Mouse (Mus musculus): ENCODE data around the gene Slc25a48. TPM values are rescaled to one million over a fixed set of nuclear protein-coding genes. Genes with fewer than 3 reads are reported as not detected.
A peak's percentile ranks its signal among the peaks of the same experiment; 100 is the strongest.

Slc25a48 gene
- polyA plus RNA-seq, 1 experiment from 2014 or later = 0.13 TPM

GRCm38 (mm10) chr13:56478027-56478426, 39.9 kb downstream of the Slc25a48 start:
- no peaks in the 10 kb centered on the region for H3K36me3 ChIP-seq (ENCODE audit: control insufficient read depth, insufficient read depth, low read length)
- TF ChIP-seq EP300 (optimal IDR thresholded peaks at IDR 0.05) (no peak), CTCF (IDR thresholded peaks at IDR 0.05; ENCODE audit: low read depth) (peak; percentile 41; the same call in 1 of the 2 replicates)
- ATAC-seq (ENCODE audit: low FRiP score, low TSS enrichment) (no peak), DNase-seq (ENCODE audit: low spot score) (peak; percentile 12)
- H3K27me3 ChIP-seq (ENCODE audit: control insufficient read depth, insufficient read depth, low read length) = no peaks in the 10 kb centered on the region
- 83% methylated on average over 6 of the region's 6 CpGs for WGBS
- H3K9ac ChIP-seq (ENCODE audit: low read length) = no peak overlapping the region
- no peak overlapping the region for H3K4me2 ChIP-seq (replicated peaks; ENCODE audit: low read depth)
- no peaks in the 10 kb centered on the region for H3K4me1 ChIP-seq (replicated peaks; ENCODE audit: control insufficient read depth, insufficient read depth)
- H3K4me3 ChIP-seq (ENCODE audit: low read depth, low read length) = no peak overlapping the region
- H3K27ac ChIP-seq (replicated peaks) = no peak overlapping the region
- no peaks in the 10 kb centered on the region for H3K9me3 ChIP-seq (ENCODE audit: control insufficient read depth, low read length)

- DNase-seq (ENCODE audit: low spot score) = no peak
- Histone ChIP-seq H3K27me3 (ENCODE audit: control insufficient read depth, insufficient read depth, low read length) (no peaks in the 10 kb centered on the region), H3K9me3 (ENCODE audit: control insufficient read depth, low read length) (no peaks in the 10 kb centered on the region), H3K4me3 (ENCODE audit: low read depth, low read length) (no peak within 1 kb of the TSS), H3K4me2 (replicated peaks; ENCODE audit: low read depth) (no peak within 1 kb of the TSS), H3K27ac (replicated peaks) (no peak within 1 kb of the TSS), H3K4me1 (replicated peaks; ENCODE audit: control insufficient read depth, insufficient read depth) (no peaks in the 10 kb centered on the region), H3K9ac (ENCODE audit: low read length) (no peak within 1 kb of the TSS), H3K36me3 (ENCODE audit: control insufficient read depth, insufficient read depth, low read length) (no peaks in the 10 kb centered on the region)
- no peak for TF ChIP-seq CTCF (IDR thresholded peaks at IDR 0.05; ENCODE audit: low read depth)
- TF ChIP-seq EP300 (optimal IDR thresholded peaks at IDR 0.05) = no peak
- no peak for ATAC-seq (ENCODE audit: low FRiP score, low TSS enrichment)
- 80% methylated on average over 3 of the region's 3 CpGs for WGBS
Observed at GRCm38 (mm10) chr13:56482146-56482545, 44.0 kb downstream of the Slc25a48 start, which contains the start of gene Il9. Gene Il9 (minus strand): TSS chr13:56482246.

- DNase-seq (ENCODE audit: low spot score) (no peak), ATAC-seq (ENCODE audit: low FRiP score, low TSS enrichment) (no peak)
- no peak overlapping the region for H3K4me2 ChIP-seq (replicated peaks; ENCODE audit: low read depth)
- H3K9me3 ChIP-seq (ENCODE audit: control insufficient read depth, low read length) = 0 out of 2 replicates have a peak, but pooled peaks cover 2% of the 10 kb centered on the region
- no peak overlapping the region for H3K9ac ChIP-seq (ENCODE audit: low read length)
- 59% methylated on average over 5 of the region's 5 CpGs for WGBS
- no peak overlapping the region for H3K4me3 ChIP-seq (ENCODE audit: low read depth, low read length)
- TF ChIP-seq EP300 (optimal IDR thresholded peaks at IDR 0.05) (no peak), CTCF (IDR thresholded peaks at IDR 0.05; ENCODE audit: low read depth) (no peak)
- no peak overlapping the region for H3K27ac ChIP-seq (replicated peaks)
- no peaks in the 10 kb centered on the region for H3K36me3 ChIP-seq (ENCODE audit: control insufficient read depth, insufficient read depth, low read length)
- no peaks in the 10 kb centered on the region for H3K4me1 ChIP-seq (replicated peaks; ENCODE audit: control insufficient read depth, insufficient read depth)
- no peaks in the 10 kb centered on the region for H3K27me3 ChIP-seq (ENCODE audit: control insufficient read depth, insufficient read depth, low read length)
Observed at GRCm38 (mm10) chr13:56488012-56488411, 49.9 kb downstream of the Slc25a48 start.

- Histone ChIP-seq H3K4me2 (replicated peaks; ENCODE audit: low read depth) (no peak overlapping the region), H3K4me3 (ENCODE audit: low read depth, low read length) (no peak overlapping the region), H3K27ac (replicated peaks) (no peak overlapping the region), H3K4me1 (replicated peaks; ENCODE audit: control insufficient read depth, insufficient read depth) (no peaks in the 10 kb centered on the region), H3K9me3 (ENCODE audit: control insufficient read depth, low read length) (0 out of 2 replicates have a peak, but pooled peaks cover 2% of the 10 kb centered on the region), H3K9ac (ENCODE audit: low read length) (no peak overlapping the region), H3K27me3 (ENCODE audit: control insufficient read depth, insufficient read depth, low read length) (no peaks in the 10 kb centered on the region), H3K36me3 (ENCODE audit: control insufficient read depth, insufficient read depth, low read length) (no peaks in the 10 kb centered on the region)
- DNase-seq (ENCODE audit: low spot score) (no peak), ATAC-seq (ENCODE audit: low FRiP score, low TSS enrichment) (no peak)
- WGBS = 56% methylated on average over 3 of the region's 3 CpGs
- TF ChIP-seq CTCF (IDR thresholded peaks at IDR 0.05; ENCODE audit: low read depth) (no peak), EP300 (optimal IDR thresholded peaks at IDR 0.05) (no peak)
Observed at GRCm38 (mm10) chr13:56494440-56494839, 56.3 kb downstream of the Slc25a48 start.

- TF ChIP-seq EP300 (optimal IDR thresholded peaks at IDR 0.05) = no peak
- TF ChIP-seq CTCF (IDR thresholded peaks at IDR 0.05; ENCODE audit: low read depth) = peak; percentile 66
- Histone ChIP-seq H3K27me3 (ENCODE audit: control insufficient read depth, insufficient read depth, low read length) (no peaks in the 10 kb centered on the region), H3K4me3 (ENCODE audit: low read depth, low read length) (no peak overlapping the region), H3K4me2 (replicated peaks; ENCODE audit: low read depth) (no peak overlapping the region), H3K36me3 (ENCODE audit: control insufficient read depth, insufficient read depth, low read length) (no peaks in the 10 kb centered on the region), H3K9ac (ENCODE audit: low read length) (no peak overlapping the region), H3K9me3 (ENCODE audit: control insufficient read depth, low read length) (no peaks in the 10 kb centered on the region), H3K27ac (replicated peaks) (no peak overlapping the region), H3K4me1 (replicated peaks; ENCODE audit: control insufficient read depth, insufficient read depth) (no peaks in the 10 kb centered on the region)
- no peak for ATAC-seq (ENCODE audit: low FRiP score, low TSS enrichment)
- 63% methylated on average over 3 of the region's 3 CpGs for WGBS
- DNase-seq (ENCODE audit: low spot score) = peak; percentile 31
Observed at GRCm38 (mm10) chr13:56500132-56500531, 62.0 kb downstream of the Slc25a48 start.

GRCm38 (mm10) chr13:56500636-56501035, 62.5 kb downstream of the Slc25a48 start:
- no peak for ATAC-seq (ENCODE audit: low FRiP score, low TSS enrichment)
- WGBS = 73% methylated on average over 8 of the region's 8 CpGs

More at GRCm38 (mm10) chr13:56500636-56501035, 62.5 kb downstream of the Slc25a48 start:
- Histone ChIP-seq H3K27me3 (ENCODE audit: control insufficient read depth, insufficient read depth, low read length) (no peaks in the 10 kb centered on the region), H3K4me2 (replicated peaks; ENCODE audit: low read depth) (no peak overlapping the region), H3K4me1 (replicated peaks; ENCODE audit: control insufficient read depth, insufficient read depth) (no peaks in the 10 kb centered on the region), H3K4me3 (ENCODE audit: low read depth, low read length) (no peak overlapping the region), H3K27ac (replicated peaks) (no peak overlapping the region), H3K36me3 (ENCODE audit: control insufficient read depth, insufficient read depth, low read length) (no peaks in the 10 kb centered on the region), H3K9ac (ENCODE audit: low read length) (no peak overlapping the region), H3K9me3 (ENCODE audit: control insufficient read depth, low read length) (no peaks in the 10 kb centered on the region)
- no peak for DNase-seq (ENCODE audit: low spot score)
- TF ChIP-seq CTCF (IDR thresholded peaks at IDR 0.05; ENCODE audit: low read depth) (no peak), EP300 (optimal IDR thresholded peaks at IDR 0.05) (no peak)

Data from stomach, postnatal 0 days (tissue).